Mouse (Mus musculus): ENCODE data around the gene Nrxn1.

Gene Nrxn1

DNA sequence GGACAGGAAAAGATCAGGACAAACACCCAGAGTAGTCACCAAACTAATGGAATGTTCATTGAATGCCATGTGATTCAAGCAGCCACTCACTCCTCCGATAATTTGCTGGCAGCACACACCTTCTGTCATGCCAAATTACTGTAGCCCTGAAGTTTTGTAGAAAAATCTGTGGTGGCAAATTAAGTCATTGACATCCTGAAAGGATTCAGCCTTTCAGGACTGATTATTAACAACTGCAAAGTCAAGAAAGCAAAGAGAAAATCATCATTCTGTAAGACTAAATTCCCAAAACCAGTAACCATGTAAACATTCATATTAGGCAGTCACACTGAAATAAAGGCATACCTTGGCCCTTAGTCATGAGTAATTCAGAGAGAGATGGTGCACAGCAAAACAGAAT is 662.7 kb downstream of the Nrxn1 start:
- DNase-seq (ENCODE audit: low spot score), result no peak

DNA sequence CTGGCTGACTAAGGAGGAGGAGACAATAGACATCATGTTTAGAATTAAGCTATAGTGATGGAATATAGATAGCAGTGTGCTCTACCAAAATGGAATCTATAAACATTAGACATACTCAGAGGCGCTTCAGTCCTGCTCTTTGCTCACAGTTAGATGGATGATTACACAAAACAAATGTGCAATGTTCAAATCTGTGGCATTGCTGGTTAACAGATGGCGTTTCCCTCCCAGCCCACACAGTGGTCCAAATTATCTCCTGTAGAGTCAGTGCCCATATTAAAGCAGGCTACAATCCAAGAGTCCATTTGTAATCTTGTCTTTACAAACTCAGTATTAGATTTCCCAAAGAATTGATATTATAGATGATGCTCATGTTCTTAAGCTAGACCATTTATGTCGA is 666.9 kb downstream of the Nrxn1 start:
- DNase-seq (ENCODE audit: low spot score), result no peak

DNA sequence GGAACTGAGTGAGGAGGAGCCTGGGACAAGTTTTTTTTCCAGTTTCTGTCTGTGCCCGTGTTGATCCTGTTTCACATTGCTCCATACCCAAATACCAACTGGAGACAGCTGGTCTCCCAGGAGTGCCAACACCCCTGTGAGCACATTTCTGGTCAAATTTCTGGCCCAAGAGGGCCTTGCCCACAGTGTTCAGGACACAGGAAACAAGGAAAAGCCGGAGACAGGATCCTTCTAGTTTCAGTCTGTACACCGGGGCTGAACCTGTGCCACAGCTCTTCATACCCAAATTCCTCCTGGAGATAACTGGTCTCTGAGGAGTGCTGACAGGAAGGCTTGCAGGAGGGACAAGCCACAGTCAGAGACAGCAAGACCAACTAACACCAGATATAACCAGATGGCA is 670.3 kb downstream of the Nrxn1 start:
- DNase-seq (ENCODE audit: low spot score), result no peak

DNA sequence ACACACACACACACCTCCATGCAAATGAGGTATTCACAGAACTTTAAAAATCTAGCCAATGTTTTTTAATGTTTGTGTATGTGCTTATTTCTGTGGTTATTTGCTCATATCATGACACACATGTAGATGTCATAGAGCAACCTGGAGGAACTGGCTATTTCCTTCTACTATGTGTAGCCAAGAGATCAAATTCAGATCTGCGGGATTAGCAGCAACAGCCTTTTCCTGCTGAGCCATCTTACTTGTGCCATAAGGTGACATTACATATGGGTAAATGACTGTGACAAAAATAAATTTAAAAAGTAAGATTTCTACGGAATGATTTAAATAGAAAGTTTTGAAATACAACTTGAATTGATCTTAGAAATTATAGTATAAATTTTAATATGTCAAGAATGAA is 672.1 kb downstream of the Nrxn1 start:
- no peak for DNase-seq (ENCODE audit: low spot score)

DNA sequence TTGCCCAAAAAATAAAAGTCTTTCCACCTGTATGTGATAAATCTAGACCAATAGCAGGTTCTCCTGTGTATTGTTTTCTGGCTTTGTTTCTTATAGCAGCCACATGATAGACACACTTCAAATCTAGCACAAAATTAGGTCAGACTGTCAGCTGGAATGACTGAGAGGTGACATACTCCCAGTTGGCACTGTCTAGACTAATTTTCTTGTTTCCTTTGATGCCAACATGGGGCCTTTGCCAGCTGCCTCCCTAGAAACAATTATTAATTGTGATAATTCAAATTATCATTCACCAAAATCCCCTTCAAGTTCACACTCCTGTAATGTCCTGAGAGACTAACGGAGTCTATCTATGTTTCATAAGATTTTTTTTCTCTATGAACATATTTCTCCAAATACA is 673.3 kb downstream of the Nrxn1 start:
- no peak for DNase-seq (ENCODE audit: low spot score)

DNA sequence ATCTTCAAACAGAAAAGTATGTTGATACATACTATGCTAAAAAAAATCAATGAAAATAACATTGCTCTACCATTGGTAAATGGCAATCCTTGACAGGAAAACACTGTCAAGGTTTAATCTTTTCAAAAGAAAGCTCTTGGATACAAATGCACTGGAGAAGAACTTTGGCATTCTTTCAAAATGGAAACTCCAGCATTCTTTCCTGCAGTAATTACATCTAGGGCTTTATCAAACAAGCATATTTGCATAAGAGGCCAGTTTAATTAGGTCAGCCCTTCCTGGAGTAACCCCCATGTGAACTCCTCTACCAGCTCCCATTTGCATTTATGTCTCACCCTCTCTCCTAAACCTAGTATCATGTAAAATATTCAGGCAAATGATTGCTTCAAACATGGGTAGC is 696.5 kb downstream of the Nrxn1 start:
- no peak for DNase-seq (ENCODE audit: low spot score)

DNA sequence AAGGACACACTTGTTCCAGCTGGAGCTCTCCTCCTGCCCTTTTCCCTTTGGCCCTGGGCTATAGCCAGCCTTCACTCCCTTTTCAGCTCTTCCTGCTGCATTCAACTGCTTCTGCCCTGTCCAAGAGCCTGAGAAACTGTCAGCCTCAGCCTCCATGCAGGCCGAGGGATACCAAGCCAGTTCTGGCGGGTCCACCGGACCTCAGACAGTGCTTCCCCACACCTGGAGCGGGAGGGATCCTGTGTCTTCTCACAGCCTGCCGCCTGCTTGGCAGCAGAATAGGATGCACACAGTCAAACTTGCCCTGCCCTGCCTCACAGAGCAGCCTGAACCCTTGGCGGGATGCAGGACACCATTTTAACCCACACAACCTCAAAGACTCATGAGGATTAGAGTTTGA is 698.3 kb downstream of the Nrxn1 start:
- no peak for DNase-seq (ENCODE audit: low spot score)

DNA sequence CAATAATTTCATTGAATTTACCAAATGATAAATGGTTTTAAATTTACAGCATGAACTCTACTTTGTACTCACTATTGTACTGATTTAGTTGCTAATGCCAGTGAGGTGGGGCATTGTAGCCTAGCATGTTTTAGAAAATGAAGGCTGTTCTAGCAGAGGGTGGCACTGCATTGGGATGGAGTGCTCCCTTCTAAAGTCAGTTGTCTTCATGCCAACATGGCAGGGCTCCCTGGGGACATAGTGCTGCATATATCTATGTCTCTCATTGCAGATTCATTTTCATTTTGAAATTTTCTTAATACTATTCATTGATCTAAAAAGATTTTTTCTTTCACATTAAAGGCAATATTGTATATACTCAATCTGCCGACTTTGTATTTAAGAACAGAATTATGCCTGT is 700.1 kb downstream of the Nrxn1 start:
- DNase-seq (ENCODE audit: low spot score), result no peak

DNA sequence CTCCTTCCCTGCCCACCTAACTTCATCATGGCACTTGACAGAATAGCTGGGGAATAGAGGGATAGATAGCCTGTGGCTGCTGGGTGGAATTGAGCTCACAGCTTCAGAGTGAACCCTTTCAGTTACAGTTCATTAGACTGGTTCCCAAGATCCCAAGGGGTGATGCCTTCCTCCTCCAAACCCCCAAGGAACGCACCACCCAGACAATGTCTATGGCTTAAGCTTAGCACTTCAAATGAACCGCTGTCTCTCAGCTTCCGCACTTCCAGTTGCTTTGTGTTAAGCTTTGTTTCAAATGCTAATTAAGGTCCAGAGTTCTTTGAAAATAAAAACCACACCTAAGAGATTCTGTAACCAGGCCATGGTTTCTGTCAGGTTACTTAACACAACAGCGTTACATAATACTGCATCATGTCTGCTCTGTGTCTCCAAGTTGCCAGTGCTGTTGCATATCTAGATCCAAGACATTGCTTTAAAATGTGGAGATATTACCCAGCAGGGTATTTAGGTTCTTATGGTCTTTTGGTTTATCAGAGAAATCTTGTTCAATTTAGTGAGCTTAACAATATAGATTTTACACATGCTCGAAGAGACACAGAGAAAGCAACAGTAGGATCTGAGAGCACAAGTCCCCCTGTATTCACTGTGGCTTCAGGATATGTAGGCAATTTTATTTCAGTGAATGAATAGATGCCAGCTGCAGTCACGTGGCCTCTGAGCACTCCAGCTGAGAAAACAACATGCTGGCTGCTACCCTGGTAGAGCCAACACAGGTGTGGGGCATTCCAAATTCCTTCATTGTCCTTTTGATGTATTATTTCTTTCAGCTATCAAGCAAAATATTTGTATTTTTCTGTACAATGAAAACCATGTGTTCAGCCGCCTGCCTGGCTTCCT is 702.3 kb downstream of the Nrxn1 start:
- no peak for DNase-seq (ENCODE audit: low spot score)

DNA sequence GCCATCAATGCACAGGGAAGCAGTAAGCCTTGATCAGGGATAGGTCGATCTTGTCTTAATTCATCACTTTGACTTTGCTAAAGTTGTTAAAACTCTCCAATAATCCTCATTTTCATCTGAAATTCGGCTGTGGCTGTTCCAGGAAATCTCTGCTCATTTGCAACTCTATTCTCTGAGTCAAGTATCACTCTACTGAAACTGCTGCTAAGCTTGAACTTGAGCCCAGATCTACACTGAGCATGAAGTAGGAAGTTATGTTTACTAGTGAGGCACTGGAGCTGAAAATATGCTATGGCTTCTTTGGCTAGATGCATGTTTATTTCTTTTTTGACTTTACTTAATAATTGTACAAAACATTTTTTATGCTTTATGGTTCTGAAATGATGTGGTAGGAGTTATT is 708.0 kb downstream of the Nrxn1 start:
- no peak for DNase-seq (ENCODE audit: low spot score)

DNA sequence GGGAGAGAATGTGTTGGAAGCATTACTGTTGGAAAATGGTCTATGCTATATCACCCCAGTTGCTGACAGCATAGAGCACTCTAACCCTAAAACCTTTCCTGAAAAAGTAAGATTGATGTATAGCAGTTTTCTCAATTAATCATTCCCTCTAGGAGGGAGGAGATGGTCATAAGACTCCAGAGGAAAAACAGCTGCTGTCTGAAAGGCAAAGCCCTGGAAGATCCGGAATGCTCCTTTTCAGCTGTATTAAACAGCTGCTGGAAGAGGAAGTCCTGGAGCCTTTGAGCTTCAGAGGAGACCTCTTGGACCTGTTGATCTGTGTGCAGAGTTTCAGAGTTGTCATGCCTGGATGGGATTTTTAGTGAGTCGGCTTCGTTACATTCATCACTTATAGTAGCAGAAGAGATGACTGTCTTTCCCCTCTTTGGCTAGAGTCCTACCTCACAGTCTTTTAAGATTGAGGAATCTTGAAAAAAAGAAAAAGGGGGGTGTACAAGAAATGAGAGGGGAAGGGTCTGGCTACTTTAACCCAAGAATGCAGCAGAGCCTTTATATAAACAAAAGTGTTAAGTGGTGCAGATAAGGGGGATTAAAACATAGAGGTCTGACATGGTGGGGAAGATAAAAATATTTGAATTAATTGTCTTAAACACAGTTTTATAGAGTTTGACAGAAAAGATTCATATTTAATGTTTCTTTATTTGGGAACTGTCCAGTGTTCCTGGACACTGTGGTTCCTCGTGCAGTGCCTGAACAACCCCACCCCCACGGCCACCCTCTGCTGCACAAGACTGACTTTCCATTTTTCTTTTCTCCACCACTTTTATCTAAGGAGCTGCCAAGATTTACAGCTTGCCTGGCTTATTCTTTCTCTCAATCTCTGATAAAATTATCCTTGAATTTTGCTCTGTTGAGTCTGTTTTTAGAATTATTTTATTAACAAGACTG is 710.1 kb downstream of the Nrxn1 start:
- DNase-seq (ENCODE audit: low spot score), result no peak

DNA sequence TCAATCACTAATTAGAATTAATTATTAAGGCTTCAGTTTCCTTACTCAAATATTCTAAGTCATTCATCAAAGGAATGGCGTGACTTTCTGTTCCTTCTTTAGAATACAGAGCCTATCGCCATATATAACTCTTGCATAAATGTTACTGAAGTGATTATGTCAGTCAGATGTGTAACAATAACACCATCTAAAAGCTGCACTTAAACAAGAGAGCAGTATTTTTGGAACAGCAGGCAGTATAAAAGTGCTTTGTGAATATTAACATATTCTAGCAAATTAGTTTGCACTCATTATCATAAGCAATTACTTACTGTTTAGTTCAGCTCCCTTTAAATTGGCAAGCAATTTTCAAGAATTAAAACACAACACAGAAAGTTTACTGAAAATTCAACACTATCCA is 716.3 kb downstream of the Nrxn1 start:
- DNase-seq (ENCODE audit: low spot score), result no peak

DNA sequence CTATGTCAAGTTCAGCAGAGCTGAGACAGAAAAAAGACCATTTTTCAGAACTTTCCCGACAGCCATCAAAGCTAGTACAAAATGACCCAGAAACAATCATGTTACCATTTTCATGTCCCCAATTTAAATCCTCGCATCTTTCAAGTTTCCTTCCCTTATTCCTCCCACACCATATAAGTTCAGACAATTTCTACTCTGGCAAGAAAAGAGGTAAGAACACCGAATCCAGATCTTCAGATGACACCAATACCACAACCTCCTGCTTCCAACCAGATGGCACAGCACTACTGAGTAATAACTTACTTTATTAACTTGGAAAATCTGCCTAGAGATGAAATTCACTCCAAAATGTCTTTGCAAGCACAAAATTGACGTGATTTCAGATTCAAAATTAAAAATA is 730.7 kb downstream of the Nrxn1 start:
- no peak for DNase-seq (ENCODE audit: low spot score)

DNA sequence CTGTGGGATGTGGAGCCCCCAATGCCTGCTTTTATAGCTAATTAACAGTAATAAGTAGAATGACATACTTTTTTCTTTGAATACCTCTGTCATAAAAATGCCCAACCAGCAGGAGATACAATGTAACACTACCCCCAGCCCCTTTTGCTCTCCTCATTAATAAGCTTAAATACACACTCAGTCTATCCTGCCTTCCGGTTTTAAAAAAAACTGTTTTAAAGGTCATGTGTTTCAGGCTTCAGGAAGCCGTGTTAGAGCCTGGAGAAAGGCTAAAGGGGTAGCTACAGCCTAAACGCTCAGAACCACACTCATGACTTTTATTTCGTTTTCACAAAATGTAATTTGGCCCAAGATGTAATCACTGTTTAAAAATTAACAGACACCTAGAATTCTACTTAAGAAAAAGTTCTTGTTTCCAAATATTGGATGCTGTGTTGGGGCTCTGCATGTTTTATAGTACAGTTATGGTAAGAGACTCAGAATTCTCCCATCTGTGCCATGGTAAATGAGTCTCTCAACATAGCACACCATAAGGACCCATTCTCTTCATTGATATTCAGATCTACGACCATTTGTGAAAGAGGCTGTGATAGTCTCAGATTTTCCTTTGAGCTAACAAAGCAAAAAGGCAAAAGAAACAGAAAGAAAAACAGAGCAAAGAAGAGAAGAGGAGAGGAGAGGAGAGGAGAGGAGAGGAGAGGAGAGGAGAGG is 743.3 kb downstream of the Nrxn1 start:
- no peak for DNase-seq (ENCODE audit: low spot score)

DNA sequence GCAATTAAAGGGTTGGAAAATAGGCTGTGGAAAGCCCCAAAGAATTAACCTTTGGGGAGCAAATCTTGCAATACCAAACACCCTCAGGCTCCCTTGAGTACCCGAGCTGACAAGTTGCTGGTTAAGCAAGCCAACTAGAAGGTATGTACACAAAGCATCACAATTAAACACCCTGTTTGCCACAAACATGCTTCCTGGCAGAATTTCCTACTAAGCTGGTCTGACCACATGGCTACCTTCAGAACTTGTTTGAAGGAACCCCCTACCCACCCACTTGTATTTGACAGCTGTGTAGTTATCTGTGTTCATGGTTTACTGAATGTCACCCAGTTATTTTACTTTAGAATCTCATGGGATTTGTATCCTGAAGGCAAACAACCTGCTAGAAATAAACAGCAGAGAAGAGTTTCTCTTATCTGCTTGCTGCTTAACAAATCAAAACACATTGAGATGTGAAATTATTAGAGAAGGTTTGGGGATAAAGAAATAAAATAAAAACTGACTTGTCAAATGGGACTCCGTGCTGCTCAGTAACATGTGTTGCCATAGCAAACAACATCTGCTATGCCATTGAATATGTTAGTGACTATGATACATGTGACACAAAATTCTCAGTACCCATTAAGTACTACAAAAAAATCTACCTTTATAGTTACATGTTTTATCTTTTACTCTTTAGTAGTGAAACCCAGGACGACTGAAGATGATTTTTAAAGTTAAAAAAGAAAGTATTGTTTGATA is 746.0 kb downstream of the Nrxn1 start:
- DNase-seq (ENCODE audit: low spot score), result no peak

DNA sequence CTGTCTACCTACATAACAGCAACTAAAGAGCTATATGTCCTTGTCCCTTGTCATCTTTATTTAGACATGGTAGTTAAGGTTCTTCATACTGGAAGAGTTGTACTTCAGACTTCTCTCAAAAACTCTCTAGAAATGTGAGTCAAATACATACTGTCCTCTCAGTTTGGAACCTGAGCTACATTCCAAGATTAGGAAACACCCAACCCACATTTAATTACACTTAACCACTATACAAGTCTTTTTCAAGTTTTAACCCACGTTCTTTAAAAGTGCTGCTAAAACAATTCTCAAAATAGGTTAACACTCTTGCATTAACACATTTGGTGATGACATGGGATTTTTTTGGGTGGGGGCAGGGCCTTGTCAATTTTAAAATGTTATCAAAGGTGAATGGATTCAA is 759.4 kb downstream of the Nrxn1 start:
- no peak for DNase-seq (ENCODE audit: low spot score)

DNA sequence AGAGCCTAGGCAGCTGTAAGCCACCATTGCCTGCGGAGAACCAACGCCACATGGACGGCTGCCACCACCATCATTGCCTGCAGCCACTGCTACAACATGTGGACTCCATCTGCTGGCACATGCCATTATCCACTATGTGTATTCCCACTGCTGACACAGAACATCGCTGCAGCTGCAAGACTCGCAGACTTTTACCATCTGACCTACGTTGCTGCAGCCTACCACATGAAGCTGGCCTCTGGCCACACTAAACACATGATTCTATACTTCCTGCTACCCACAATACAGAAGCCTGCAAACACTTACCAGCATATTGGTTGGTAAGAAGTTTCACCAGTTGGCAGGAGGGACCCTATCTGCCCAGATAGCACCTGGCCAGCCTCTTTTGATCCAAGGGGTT is 769.2 kb downstream of the Nrxn1 start:
- no peak for DNase-seq (ENCODE audit: low spot score)

DNA sequence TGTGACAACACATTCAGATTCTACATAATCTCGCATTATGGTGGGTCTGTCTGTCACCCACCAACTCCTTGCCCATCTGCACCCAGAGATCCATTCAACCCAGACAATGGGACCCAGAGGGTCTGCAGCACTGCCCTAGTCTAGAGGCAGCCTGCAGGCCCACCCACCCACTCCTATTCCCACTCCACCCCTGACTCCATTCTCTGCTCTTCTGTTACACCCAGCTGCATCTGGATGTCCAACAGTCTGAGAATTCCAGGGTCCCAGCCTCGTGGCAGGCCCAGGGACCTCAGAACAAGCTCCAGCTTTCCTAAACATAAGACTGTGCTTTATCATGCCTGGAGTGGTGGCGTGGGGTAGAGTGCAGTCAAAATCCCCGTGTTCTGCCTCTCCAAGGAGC is 820.6 kb downstream of the Nrxn1 start:
- no peak for DNase-seq (ENCODE audit: low spot score)

DNA sequence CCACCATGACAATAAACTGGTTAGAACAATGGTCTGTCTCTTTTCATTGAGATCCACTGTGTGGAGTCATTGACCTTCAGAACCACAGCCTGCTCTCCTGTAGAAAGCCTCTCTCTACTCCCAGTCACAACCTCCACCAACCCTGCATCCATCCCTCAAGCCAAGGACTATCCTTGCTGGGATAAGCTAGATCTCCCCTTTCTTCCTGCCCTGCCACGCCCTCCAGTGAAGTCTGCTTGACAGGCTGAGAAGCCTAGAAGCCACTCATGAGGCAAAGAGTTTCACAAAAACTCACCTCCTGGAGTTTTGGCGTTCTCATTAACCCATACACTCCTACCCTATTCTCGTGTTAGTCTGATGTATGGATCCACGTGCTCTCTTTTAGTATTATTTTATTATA is 821.7 kb downstream of the Nrxn1 start:
- DNase-seq (ENCODE audit: low spot score), result no peak

DNA sequence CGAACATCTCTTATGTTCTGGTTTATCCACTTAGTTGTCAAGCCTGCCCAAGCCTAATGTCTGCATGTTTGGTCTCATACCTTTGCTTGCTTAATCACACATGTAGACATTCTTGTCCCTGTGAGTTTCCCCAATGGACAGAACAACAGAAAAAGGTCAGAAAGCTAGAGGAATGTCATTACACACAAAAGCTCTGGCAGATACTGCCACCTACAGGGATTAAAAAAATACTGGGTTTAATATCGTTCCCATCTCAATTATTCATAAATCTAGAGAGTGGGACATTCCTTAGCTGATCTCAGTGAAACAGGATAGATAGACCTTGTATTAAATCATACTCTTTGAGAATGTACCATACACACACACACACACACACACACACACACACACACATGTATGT is 823.7 kb downstream of the Nrxn1 start:
- no peak for DNase-seq (ENCODE audit: low spot score)

DNA sequence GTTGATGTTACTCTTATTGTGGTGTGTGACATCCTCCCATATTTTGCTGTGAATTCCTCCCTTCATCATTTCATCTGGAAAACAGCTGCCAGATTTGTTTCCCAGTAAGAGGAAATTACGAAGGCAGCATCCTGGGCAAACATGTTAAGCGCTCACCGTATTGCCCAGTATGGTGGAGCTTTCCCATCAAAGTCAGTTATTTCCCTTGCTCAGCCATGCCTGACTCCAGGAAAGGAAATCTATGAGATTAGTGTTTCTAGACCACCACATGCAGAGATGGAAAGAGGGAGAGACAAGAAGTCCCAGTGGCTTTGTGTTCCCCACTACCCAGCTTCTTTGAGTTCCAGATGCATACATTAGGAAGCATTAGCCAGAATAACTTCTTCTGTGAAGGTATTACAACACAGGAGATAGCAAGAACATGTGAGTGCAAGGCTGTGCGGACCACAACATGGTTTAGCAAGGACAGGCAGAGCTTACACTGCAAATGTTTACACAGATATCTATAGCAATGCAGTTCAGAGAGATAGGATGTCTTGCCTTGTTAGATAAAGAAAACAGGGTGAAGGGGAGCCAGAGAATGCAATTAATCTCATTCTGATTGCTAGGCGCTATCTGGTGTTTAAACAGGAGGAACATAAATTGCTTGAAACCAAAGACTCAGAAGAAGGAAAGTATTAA is 839.3 kb downstream of the Nrxn1 start:
- no peak for DNase-seq (ENCODE audit: low spot score)

All from T-cell, adult 2 months (primary cell).